Mouse (Mus musculus): ENCODE measurements around the gene Syt1.

- no peak for TF ChIP-seq TAL1 (IDR thresholded peaks at IDR 0.05; ENCODE audit: low read length)
- no peak for TF ChIP-seq GATA1 (IDR thresholded peaks at IDR 0.05; ENCODE audit: low read length)
Observed at GRCm38 (mm10) chr10:108535922-108536321, 474.9 kb downstream of the Syt1 start.

Data from erythroblast, embryonic 14.5 days (primary cell).